Mouse (Mus musculus) frontal cortex, postnatal 14 days (tissue): Measurements from ENCODE around the gene Rnf19b.

Experiments used
- DNase-seq, 2 experiments: peaks; one replicate each; pipeline ENCODE4 v3.0.0; 2022; ENCODE audit warnings: low spot score in 2 of 2

Rnf19b gene

DNA sequence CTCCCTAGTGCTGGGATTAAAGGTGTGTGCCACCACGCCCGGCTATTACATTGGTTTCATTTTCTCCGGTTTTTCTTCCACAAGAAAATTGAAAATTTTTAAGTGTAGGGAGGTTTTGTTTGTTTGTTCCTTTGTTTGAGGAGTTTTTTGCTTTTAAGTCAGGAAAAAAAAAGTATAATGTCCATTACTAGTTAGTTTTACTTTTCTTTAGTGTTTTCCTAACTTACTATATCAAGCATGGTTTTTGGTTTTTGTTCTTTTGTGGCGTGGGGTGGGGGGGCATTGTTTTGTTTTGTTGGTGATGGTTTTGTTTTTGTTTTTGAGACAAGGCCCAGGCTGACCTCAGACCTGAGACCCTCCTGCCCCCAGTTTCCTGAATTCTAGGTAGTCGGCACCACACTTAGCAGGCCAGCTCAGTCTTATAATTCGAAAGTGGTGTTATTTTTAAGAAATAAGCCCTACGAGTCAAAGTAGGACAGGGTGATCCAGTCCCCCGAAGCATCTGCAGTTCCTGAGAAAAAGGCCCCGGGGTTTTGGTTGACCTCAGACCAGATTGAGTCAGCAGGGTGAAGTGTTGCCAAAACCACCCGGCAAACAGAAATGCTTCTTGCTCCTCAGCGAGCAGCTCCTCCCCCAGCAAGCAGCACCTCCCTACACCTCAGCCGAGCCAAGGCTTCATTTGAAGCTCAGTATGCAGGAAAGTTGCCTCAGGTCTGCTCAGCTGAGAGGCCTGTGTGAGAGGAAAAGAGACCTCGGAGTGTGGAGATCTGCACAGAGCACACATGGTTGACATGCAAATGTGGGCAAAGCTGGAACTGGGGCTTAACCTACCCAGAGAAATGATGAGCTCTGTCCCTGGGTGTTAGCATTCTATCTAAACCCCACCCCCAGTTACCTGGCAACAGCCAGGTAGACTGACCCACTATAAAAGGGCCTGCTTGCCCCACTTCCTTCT is 23.1 kb upstream of the Rnf19b start:
- DNase-seq = no peak

DNA sequence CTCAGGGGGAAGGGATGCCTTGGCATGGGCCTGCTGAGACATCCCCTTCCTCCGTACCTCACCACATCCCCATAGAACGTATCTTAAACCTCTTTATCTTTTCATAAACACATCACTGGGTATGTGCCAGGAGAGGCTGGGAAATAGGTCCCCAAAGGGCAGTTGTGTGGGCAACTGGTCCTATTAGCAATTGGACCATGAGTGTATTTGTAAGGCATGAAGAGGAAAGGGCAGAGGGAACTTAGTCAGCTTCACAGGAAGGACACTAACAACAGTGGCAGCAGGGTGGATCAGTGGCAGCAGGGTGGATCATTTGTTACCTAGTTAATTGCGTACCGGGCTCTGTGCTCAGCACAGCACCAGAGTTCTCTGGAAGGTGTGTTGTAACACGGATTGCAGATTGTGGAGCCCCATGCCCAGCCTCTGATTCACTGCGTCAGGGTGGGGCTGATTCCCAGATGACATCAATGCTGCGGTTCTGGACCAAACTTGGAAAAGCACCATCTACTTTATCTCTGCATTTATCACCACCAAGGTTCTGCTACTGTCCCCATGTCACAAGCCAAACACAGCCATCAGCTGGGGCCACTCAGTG is 22.1 kb upstream of the Rnf19b start:
- DNase-seq = no peak

DNA sequence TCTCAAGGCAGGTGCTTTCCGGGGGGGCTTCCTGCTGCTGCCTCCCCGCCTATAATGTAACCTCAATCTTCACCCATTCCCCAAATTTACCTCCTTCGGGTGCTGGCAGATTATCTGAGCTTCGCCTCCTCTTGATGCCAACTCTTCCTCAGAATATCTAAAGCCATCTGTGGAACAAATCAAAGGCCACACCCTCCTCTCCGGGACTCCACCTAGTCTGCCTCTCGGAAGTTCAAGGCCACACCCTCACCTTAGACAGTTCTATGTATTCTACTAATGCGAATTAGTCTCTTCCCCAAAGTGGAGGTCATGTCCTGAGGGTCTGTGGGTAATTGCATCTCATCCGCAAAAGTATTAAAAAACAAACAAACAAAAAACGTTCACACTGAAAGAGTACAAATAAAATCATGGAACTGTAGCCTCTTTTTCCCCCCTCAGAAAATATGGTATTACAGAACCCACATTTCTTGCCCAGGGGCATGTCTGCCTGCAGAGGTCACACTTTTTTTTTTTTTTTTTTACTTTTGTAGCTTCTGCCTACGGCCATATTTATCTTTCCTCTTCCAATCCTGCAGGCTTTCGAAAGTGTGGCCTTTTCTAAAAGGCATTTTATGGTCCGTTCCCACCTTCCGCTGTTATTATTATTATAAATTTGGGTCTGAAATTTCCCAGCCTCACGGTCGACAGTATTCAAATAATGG is 10.2 kb upstream of the Rnf19b start:
- DNase-seq = no peak

DNA sequence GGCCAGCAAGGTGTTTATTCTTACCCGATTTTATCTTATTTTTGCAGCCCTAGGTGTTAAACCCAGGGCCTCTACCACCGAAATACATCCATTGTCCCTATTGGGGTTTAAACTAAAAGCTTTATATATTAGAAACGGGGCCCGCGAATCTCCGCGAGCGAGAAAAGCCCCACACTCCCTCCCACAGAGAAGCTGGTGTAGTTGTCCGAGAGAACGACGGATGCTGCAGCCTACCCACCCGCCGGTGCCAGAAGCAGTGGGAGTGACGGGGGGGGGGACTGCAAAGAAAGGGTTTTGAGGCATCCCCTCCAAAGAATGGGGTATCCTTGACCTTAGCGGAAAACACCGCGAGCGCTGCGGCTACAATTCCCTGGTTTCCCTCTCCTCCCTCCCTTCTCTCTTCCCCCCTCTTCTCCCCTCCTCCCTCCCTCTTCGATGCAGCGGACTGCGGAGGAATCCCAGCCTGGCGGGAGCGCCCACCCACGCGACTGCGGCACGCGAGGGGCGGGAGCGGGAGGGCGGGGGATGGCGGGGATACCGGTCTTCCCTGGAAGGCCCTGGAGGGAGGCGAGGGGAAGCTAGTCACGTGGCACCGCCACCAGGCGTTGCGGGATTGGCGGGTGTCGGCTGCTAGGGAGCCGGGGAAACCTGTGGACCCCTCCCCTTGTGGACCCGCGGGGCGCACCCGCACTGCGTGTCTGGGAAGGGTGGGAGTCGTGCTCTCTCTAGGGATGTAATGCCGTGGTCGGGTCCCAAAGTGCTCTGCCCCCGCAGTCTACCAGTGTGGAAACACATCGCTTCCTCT is 9.4 kb upstream of the Rnf19b start:
- DNase-seq = peak; percentile 85 to 88

DNA sequence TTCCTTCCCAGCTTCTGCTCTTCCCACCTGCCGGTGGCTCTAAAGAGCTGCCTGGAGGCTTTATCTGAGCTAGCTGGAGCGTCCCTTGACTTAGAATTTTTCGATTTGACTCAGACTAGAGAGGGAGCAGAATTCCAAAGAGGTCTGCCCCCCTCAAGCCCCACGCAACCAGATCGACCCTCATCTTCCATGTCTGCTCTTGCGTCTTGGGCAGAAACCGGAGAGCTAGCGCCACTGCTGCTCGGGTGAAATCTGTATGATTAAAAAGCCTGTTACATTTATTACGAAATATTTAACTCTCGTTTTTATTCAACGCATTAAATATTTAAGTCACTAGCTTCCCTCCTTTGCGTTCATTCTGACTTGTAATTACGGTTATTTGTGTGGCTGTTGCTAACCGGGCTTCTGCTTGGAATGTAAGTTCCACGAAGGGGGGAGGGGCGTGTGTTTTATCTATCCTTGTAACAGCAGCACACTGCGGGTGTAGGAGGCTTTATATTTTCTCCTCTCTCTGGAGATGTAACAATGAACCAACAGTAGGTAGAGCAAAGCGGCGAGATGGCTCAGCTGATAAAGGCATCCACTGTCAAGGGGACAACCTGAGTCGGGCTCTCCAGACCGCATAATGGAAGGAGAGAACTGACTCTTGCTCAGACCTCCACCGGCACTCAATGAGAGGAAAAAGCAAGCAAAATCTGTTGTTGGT is 8.6 kb upstream of the Rnf19b start:
- peak in 1 of 2 experiments; percentile 53 for DNase-seq

DNA sequence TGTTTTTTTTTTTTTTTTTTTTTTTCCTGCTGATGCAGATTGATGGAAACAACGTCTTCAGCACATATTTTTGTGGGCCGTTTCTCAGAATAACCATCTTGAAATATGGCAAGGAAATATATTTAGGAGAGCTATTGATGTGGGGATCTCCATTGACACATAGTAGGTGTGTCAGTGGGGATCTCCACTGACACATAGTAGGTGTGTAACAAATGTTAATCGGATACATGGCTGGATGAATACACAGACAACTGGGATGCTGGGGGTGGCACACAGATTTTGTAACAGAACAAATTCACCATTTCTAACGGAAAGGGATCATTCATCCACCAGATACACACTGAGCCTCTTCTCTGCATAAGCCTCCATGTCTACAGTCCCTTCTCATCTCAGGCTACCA is 7.7 kb upstream of the Rnf19b start:
- no peak for DNase-seq

DNA sequence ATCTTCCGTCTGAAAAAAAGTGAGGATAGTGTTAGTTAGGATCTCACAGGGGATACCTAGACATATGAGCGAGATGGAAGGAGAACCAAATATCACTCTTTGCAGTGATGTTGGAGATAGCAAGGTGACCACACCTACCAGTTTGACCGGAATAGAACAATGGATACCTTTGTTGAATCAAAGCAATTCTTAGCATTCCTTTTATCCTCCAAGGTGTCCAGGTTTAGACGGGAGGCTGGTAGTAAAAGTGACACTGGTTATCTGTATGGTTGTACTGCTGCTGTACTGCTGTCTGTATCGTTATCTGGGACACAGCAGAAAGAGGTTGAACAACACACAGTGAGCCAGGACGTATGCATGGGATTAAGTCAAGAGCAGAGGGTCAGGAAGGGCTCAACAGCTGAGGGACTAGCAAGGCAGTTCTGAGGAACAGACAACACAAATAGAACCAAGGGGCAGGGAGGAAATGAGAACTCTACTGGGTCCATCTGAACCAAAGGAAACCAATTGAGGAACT is 7.1 kb upstream of the Rnf19b start:
- no peak for DNase-seq

DNA sequence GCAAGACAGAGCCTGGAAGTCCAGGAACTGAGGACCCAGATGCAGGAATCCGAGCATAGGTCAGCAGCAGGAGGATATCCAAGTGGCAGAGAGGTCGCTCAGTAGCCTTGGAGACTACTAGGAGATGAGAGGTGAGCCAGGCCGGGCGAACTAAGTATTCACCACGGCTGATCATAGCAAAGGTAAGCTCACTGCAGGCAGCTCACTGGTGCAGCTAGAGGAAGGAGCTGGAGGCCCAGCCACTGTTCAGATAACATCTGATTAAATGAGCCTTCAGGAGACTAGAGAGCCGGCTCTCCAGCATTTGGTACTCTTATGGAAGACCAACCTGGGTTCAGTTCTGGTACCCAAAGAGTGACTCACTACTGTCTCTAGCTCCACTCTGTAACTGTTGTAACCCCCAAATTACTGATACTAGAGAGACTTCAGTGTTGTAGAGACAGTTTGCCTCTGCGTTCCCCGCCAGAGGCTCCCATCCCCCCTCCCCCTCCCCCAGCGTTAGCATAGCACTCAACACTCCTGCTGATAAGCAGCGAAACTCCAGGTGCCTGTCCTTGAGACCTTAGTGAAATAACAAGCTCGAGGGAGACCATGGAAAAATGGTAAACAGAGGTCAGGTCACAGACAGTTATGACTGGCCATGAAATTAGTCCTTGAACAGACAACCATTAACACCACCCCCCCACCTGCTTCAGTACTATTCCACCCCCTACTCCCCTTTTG is 6.4 kb upstream of the Rnf19b start:
- DNase-seq = no peak

DNA sequence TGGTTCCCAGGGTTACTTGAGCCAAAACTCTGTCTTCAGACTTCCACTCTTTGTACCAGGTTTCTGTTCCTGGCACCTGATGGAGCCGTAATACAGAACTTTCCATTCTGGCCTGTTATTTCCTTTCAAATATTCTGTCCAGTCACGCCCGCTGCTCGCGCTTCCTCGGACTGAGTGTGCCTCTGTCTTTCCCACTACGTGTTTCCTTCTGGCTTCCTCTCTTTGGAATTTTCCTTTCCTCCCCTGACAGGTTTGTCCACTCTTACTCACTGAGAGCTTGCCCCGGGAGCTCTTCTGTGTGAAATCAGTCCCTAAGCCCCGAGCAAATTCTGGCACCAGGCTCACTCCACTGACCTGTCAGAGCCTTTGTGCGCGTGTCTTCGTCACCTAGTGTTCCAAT is 3.3 kb upstream of the Rnf19b start:
- DNase-seq = no peak

DNA sequence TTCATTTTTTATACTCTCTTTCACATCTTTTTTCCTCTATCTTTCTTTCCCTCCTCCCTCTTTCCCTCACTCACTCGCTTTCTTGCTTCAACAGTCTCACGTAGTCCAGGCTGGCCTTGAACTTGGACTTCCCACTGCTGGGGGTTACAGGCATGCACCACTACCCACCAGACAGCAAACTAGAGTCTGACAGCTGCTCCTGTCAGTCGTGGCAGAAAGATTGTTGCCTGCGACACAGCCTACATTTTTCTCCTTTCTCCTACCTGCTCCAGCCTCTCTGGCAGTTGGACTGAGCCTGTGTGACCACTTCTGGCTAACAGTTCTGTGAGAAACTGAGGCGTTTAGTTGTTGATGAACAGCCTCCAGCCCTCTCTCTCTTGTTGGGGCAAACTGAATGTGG is 2.5 kb upstream of the Rnf19b start:
- no peak for DNase-seq

DNA sequence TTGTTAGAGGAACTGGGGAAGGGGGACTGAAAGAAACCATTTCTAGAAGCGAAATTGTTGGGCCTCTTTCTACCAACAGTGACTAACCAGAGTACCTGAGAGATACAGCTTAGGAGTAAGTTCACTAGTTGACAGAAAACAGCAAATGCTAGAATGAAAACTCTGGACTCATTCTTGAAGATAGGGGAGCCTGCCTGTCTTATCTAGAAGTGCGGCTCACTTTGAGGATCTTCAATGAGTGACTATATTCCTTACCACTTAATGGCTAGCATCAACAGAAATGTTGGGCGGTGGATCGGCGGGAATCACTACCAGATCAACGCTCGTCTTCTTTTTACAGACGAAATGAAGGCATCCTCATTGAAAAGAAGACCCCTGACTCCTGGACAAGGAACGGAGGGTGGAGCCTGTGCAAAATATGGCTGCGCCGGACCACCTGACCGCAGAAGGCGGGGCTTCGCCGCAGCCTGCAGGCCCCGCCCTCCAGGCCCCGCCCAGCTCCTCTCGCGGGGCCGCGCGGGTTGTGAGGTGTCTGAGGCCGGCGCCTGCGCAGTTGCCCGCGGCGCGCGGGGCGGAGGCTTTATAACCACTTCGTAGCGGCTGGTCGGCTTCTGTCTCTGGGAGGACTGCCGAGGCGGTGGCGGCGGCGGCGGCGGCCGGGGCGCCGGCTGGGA is 401 bp upstream of the Rnf19b start:
- peak; percentile 93 to 96 for DNase-seq

DNA sequence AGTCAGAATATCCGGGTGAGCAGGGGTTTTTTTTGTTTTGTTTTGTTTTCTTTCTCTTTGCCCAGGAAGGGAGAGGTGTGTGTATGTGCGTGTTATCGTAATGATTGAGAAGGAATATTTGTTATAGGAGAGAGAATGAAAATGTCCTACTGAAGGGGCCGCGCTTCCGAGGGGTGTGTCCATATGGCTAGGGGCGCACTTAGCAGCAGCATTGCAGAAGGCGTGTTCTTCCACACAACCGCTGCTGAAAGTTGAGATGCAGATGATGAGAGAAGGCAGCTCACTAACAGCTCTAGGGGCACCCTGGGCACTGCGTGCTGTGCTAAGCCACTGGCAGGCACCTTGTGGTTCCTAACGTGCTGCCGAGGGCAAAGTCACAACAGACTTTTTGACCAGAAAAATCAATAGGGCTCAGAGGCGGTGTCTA is 1.1 kb downstream of the Rnf19b start:
- DNase-seq = no peak

DNA sequence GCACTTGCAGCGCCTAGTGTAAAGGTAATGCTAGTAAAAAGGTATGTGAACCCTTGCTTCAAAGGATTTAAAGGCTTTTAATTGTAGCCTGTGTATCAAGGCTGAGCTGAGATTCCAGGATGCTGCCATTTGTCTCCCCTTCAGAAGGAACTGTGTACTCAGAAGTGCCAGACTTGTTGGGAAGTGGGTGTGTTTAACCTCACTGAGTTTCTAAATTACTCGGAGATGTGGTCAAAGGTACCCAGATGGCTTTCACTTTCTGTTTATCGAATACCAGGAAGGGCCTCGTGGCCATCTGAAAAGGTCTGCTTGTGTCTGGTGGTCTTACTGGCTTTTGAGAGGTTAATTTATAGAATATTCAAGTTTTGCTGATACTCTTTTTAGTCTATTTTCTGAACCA is 1.9 kb downstream of the Rnf19b start:
- no peak for DNase-seq

DNA sequence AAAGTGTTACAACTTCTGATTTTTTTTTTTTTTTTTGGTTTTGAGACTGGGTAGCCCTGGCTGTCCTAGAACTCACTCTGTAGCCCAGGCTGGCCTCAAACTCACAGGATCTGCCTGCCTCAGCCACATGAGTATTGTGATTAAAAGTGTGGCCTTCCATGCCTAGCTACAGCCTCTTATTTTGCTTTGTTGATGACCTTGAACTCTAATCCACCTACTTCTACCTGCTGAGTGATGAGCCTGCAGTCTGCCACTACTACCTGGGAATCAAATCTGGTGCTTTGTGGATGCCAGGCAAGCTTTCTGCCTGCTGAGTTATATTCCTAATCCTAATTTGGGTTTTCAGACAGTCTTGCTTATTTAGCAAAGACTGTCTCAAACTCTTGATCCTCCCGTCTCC is 3.4 kb downstream of the Rnf19b start:
- no peak for DNase-seq

DNA sequence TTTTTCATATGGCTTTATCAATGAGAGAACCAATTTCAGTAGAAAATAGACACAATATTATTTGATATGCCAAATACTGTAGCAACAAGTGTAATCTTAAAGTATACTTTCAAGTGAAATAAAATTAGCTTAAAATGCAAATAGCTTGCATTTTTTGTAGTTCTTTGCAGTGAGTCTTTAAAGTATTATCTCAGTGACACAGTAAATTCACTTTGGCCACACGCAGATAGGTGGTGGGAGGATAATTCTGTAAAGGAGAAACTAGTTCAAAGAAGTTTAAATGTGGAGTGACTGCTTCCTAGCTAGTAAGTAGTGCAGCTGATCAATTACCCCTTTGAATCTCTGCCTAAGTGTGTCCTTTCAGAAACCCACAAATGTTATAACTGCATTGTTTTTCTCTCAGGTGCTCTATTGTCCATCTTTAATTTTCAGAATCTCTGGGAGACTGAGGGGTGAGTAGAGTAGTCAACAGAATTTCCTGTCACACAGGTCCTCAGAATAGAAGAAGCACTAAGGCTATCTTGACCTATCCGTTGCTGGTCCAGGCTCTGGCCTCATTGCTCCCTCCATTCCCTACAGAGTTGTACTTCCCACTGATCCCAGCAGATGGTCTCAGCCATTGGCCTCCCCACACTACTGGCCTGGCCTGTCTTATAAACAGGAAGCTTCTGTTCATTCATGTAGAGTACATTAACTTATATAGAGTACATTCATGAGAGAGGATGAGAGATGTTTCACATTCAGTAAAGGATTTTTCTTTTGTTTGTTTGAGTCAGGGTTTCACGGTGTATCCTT is 4.4 kb downstream of the Rnf19b start:
- DNase-seq = no peak

DNA sequence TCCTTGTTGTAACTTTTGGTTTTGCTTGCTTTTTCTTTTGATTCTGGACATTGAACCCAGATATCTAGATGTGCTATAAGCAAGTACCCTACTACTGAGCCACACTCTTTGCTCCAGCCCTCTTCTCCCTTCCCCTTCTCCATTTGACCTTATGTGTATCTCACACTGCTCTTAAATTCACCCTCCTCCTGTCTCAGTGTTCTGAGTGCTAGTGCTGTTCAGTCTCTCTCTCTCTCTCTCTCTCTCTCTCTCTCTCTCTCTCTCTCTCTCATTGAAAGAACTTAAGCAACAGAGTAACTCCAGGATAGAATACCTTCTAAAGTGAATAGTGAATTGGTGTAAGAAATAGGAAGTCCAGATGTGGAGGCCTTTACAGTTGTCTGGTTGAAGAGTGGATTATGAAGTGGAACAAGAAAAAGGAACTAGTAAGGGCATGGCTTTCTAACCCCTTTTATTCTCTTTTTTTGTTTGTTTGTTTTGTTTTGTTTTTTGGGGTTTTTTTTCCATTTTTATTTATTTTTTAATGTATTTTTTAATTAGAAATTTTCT is 7.7 kb downstream of the Rnf19b start:
- DNase-seq = no peak

DNA sequence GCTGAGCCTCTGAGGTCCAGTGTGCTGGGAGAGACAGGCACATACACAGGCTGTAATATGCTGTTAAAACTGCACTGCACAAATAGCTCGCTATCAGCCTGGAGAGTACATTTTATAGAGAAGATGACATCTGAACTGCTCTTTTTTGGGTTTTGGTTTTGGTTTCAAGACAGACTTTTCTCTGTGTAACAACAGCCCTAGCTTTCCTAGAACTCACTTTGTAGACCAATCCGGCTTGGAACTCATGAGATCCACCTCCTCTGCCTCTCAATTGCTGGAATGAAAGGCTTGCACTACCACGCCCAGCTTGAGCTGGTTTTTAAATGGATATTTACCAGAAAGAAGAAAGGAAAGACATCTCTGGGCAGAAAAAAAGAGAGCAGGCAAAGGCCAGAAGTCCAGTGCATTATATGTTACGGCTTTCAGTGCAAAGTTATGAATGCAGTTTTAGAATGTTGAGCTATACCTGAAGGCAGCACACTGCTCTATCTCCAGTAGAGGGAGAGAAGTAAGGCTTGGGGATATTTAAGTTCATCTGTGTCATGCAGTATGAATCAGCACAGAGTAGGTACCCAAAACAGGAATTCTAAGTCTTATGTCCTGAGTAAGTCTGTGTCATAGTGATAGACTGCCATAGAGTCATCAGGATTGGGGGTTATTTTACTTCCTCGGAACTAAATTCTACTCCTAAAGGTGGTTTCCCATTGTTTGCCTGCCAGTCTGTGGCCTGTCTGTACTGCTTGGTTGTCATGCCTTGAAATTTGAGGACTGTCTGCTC is 9.8 kb downstream of the Rnf19b start:
- no peak for DNase-seq

DNA sequence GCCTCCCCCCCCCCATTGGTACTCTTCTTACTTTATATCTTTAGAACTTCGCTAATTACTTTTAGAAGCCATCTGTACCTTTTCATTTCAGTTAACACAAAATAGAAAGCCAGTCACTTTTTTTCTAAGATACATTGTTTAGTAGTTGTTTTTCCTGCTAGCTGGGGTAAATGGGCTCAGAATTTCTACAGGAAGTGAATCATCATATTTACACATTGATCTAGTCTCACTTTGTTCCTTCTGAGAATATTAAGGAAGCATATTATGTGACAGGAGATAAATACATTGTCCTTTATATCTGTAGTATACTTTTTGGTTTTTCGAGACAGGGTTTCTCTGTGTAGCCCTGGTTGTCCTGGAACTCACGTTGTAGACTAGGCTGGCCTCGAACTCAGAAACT is 10.8 kb downstream of the Rnf19b start:
- DNase-seq = no peak
